Mouse (Mus musculus) hindbrain, embryonic 13.5 days (tissue): ENCODE measurements around the gene Pnpla2. TPM values are rescaled to one million over a fixed set of nuclear protein-coding genes. Genes with fewer than 3 reads are reported as not detected.
"Not testable (repeated sequence)": the region's sequence is repeated elsewhere in the genome, so short reads cannot be mapped to it uniquely, and the experiment has no call there.

ENCODE experiments used
- ATAC-seq: fragments of 200-750 bp; cut with Nextera tagmentation; 2 replicates; pipeline ENCODE4 v1.8.0; 2017; ENCODE audit warnings: moderate TSS enrichment; ENCODE audit not compliant: low FRiP score
- H3K27ac ChIP-seq: fragments of 300-500 bp; sonication (generic); 2 replicates; pipeline ENCODE4 v1.5.1; 2015; ENCODE audit warnings: inconsistent platforms, mild to moderate bottlenecking, moderate library complexity
- H3K27me3 ChIP-seq: fragments of 300-500 bp; sonication (generic); 2 replicates; pipeline ENCODE4 v1.6.1; 2015; ENCODE audit warnings: mild to moderate bottlenecking, inconsistent platforms
- H3K36me3 ChIP-seq: fragments of 300-500 bp; sonication (generic); 2 replicates; pipeline ENCODE4 v1.6.1; 2015; ENCODE audit warnings: mild to moderate bottlenecking, inconsistent platforms
- H3K4me1 ChIP-seq: fragments of 300-500 bp; sonication (generic); replicated peaks from 2 replicates; pipeline ENCODE4 v1.6.1; 2015; ENCODE audit warnings: inconsistent platforms
- H3K4me2 ChIP-seq: fragments of 300-500 bp; sonication (generic); 2 replicates; pipeline ENCODE4 v1.6.1; 2015; ENCODE audit warnings: inconsistent platforms, mild to moderate bottlenecking, moderate library complexity
- H3K4me3 ChIP-seq: fragments of 300-500 bp; sonication (generic); 2 replicates; pipeline ENCODE4 v1.5.1; 2015; ENCODE audit warnings: mild to moderate bottlenecking, inconsistent platforms
- H3K9ac ChIP-seq: fragments of 300-500 bp; sonication (generic); 2 replicates; pipeline ENCODE4 v1.6.1; 2015; ENCODE audit warnings: mild to moderate bottlenecking, inconsistent platforms
- H3K9me3 ChIP-seq: fragments of 300-500 bp; sonication (generic); 2 replicates; pipeline ENCODE4 v1.6.1; 2016; ENCODE audit warnings: inconsistent platforms
- WGBS: fragments of 180-500 bp; shearing (Covaris S2); methylation state at CpG from one replicate; pipeline ENCODE4 v1.1.7; 2015; 5-methylcytosine and 5-hydroxymethylcytosine counted together
- polyA plus RNA-seq: library from polyadenylated mRNA; unstranded; fragments of >200 nt; fragmentation: Nextera tagmentation; extraction: Ambion mirVana; gene quantifications from 2 replicates; pipeline ENCODE4 v1.2.1, GENCODE M21; 2015

Pnpla2 gene
- polyA plus RNA-seq, 1 experiment from 2014 or later: 18.7 TPM

DNA sequence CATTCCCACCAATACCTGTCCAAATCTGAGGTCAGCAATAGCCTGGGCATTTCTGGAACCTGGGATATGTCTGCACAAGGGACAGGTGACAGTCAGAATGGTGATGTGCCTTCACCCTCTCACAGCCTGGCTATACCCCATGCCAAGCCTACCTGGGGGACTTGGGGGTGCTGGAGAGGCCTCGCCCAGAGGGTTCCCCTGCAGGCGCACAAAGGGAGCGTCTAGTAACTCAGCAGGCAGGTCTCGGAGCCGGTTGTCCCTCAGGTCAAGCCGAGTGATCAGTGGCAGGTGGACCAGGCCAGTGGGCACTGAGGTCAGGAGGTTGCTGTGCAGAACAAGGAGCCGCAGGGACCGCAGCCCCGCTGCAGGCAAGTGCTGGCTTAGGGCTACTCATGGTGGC is 13.5 kb upstream of the Pnpla2 start:
- WGBS: 93% methylated on average over 9 of the region's 9 CpGs
- Histone ChIP-seq H3K4me1 (peaks cover 36% of the 10 kb centered on the region), H3K9me3 (no peaks in the 10 kb centered on the region), H3K36me3 (peaks cover 6% of the 10 kb centered on the region; the same call in 1 of the 2 replicates), H3K4me3 (no peak overlapping the region), H3K9ac (peak overlapping the region; percentile 58; the same call in 1 of the 2 replicates), H3K27me3 (no peaks in the 10 kb centered on the region), H3K4me2 (no peak overlapping the region), H3K27ac (no peak overlapping the region)
- no peak for ATAC-seq

GRCm38 (mm10) chr7:141442199-141442598 is 12.8 kb upstream of the Pnpla2 start:
- peaks cover 28% of the 10 kb centered on the region for H3K4me1 ChIP-seq
- H3K9me3 ChIP-seq: no peaks in the 10 kb centered on the region
- H3K9ac ChIP-seq: peak overlapping the region; percentile 70
- no peak overlapping the region for H3K27ac ChIP-seq
- 96% methylated on average over 13 of the region's 13 CpGs for WGBS
- no peak for ATAC-seq
- peak overlapping the region; percentile 64 for H3K4me2 ChIP-seq
- no peak overlapping the region for H3K4me3 ChIP-seq
- H3K27me3 ChIP-seq: no peaks in the 10 kb centered on the region
- H3K36me3 ChIP-seq: peaks cover 6% of the 10 kb centered on the region; the same call in 1 of the 2 replicates

DNA sequence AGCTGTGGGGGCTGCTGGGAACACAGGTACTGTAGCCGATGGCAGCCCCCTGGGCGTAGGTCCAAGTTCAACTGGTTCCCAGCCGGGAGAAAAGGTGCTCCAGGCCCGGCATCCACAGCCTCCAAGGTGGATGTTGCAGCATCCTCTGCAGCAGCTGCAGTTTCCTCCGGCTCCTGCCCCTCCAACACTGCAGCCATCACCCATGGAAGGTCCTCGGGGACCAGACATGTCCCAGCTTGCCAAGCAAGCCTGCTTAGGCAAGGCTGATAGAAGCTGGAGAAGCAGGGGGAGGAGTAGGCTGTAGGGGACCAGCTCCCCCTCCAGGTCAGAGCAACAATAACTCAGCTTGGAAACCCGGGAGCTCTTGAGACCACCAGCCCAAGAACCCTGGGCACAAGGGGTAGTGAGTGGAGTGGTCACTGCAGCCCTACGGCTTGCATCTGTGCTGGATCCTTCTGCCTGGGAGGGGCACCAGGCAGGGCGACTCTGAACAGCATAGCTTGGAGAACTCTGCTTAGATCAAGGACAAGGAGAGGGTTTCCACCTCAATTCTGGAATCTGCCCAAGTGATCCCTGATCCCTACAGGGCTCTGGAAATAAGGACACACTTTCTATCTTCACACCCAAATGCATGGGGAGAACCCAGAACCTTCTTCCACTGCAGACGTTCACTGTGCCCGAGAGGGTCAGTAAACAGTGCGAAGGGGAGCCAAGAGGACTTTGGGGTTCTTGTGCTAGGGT is 11.7 kb upstream of the Pnpla2 start:
- Histone ChIP-seq H3K36me3 (peaks cover 6% of the 10 kb centered on the region; the same call in 1 of the 2 replicates), H3K4me3 (peak overlapping the region; percentile 37), H3K9me3 (no peaks in the 10 kb centered on the region), H3K27ac (no peak overlapping the region), H3K27me3 (no peaks in the 10 kb centered on the region), H3K9ac (peak overlapping the region; percentile 70), H3K4me1 (peaks cover 24% of the 10 kb centered on the region), H3K4me2 (peak overlapping the region; percentile 64)
- no peak for ATAC-seq
- 26% methylated on average over 12 of the region's 12 CpGs for WGBS

DNA sequence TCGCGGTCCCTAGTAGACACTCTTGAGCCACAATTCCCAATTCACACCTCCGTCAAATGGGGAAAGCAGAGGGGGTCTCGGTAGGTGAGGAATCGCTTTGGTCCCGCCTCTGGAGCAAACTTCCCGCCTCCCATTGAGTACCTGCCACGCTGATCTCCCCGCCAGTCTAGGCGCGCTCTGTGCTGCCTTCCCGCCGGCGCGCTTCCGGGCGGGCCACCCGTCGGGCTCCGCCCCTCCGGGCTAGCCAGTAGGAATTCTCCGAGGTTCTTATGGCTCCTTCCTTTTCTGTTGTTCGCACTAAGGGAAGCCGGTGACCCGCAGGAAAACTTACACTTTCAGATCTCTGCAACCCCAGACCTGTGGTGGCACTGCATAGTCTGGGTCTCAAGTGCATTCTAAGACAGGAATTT is 11.2 kb upstream of the Pnpla2 start, which contains the start of gene Pidd1:
TSS of gene Pidd1 (minus strand) at position 198 of the 410 bp plus-strand sequence.
- under 1% methylated on average over 25 of the region's 25 CpGs for WGBS

GRCm38 (mm10) chr7:141446374-141446773 is 8.6 kb upstream of the Pnpla2 start:
- not testable (repeated sequence) for H3K9ac ChIP-seq, ATAC-seq, H3K27me3 ChIP-seq, H3K27ac ChIP-seq, H3K4me3 ChIP-seq, H3K9me3 ChIP-seq
- WGBS: 90% methylated on average over 3 of the region's 3 CpGs
- Histone ChIP-seq H3K4me2 (peak overlapping the region; percentile 52), H3K36me3 (peaks cover 25% of the 10 kb centered on the region), H3K4me1 (peaks cover 35% of the 10 kb centered on the region)

More for the DNA sequence above, 11.2 kb upstream of the Pnpla2 start, which contains the start of gene Pidd1:
- Histone ChIP-seq H3K27me3 (no peaks in the 10 kb centered on the region), H3K4me2 (peak within 1 kb of the TSS; percentile 64), H3K4me1 (peaks cover 30% of the 10 kb centered on the region), H3K9ac (peak within 1 kb of the TSS; percentile 70), H3K4me3 (peak within 1 kb of the TSS; percentile 37), H3K9me3 (no peaks in the 10 kb centered on the region), H3K36me3 (peaks cover 9% of the 10 kb centered on the region), H3K27ac (no peak within 1 kb of the TSS)
- ATAC-seq: no peak

DNA sequence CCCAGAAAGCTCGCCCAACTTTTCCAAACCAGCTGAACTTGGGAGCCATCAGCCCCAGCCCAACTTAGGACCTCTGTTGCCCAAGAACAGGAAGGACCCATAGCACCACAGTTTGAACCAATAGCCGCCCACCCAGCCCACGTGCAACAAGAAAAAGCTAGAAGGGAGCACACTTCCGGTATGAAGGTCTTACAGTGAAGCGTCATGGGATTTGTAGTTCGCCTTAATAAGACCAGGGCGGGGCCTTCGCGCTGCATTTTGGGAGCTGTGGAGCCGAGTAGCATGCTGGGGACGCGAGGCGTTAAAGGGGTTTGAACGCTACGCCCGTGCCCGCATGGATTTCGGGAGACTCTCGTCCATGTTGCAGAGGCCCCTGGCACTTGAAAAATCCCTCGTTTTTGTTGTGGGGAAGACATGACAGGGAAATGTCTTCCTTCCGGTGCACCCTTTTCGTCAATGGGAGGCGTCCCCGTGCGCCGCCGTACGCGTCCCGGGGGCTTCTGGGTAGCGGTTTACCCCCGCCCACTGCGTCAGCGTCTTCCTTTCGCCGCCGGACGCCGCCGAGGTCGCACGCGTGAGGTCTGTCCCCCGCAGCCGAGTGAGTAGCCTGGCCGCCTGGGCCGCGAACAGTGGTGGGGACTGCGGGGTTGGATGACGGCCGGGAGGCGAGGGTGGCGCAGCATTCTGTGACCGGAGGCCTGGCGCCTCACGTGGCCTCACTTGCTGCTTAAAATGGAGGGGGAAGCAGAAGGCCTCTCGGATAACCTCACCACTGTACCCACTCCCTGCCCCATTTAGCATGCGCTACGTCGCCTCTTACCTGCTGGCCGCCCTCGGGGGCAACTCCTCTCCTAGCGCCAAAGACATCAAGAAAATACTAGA is 7.6 kb upstream of the Pnpla2 start, which contains the start of gene Rplp2:
TSS of gene Rplp2 (plus strand) at position 261 of the 882 bp plus-strand sequence.
- H3K4me2 ChIP-seq: peak within 1 kb of the TSS; percentile 79
- H3K27ac ChIP-seq: peak within 1 kb of the TSS; percentile 96
- under 1% methylated on average over 63 of the region's 63 CpGs for WGBS
- peak within 1 kb of the TSS; percentile 86 for H3K4me3 ChIP-seq
- H3K9ac ChIP-seq: peak within 1 kb of the TSS; percentile 94
- no peaks in the 10 kb centered on the region for H3K27me3 ChIP-seq
- peaks cover 35% of the 10 kb centered on the region for H3K36me3 ChIP-seq
- ATAC-seq: peak; percentile 94
- H3K9me3 ChIP-seq: no peaks in the 10 kb centered on the region
- H3K4me1 ChIP-seq: peaks cover 33% of the 10 kb centered on the region

DNA sequence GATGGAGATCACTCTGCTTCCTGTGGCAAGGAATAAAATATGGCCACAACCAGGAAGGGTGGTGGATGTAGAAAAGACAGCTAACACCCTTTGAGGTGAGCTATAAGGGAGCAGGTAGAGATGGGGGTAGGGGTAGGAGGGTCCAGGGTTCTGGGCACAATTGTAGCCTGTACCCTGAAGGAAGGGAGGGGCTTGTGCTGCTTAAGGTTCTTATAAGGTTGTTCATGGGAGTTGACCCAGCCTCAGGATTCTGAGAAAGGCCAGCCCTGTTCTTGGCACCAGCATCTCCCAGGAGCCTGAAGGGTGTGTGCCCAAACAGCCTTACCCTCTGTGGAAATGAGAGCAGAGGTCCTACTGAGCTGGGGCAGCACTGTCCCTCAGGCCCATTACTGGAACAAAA is 3.1 kb upstream of the Pnpla2 start:
- Histone ChIP-seq H3K4me3 (no peak overlapping the region), H3K4me1 (peaks cover 38% of the 10 kb centered on the region), H3K27ac (no peak overlapping the region), H3K9me3 (no peaks in the 10 kb centered on the region), H3K9ac (no peak overlapping the region), H3K36me3 (peaks cover 35% of the 10 kb centered on the region), H3K4me2 (no peak overlapping the region), H3K27me3 (0 out of 2 replicates have a peak, but pooled peaks cover 3% of the 10 kb centered on the region)
- ATAC-seq: no peak

- WGBS: 80% methylated on average over 2 of the region's 2 CpGs
Measured at GRCm38 (mm10) chr7:141453636-141454035, 1.4 kb upstream of the Pnpla2 start.

GRCm38 (mm10) chr7:141455610-141456314 is 764 bp downstream of the Pnpla2 start:
- Histone ChIP-seq H3K4me1 (peaks cover 25% of the 10 kb centered on the region), H3K9me3 (no peaks in the 10 kb centered on the region), H3K4me3 (peak overlapping the region; percentile 70), H3K36me3 (peaks cover 40% of the 10 kb centered on the region), H3K9ac (peak overlapping the region; percentile 85), H3K27ac (peak overlapping the region; percentile 70), H3K27me3 (peaks cover 27% of the 10 kb centered on the region), H3K4me2 (peak overlapping the region; percentile 93)
- ATAC-seq: peak; percentile 44
- WGBS: 2% methylated on average over 23 of the region's 23 CpGs

More at GRCm38 (mm10) chr7:141453636-141454035, 1.4 kb upstream of the Pnpla2 start:
- no peak overlapping the region for H3K27ac ChIP-seq
- H3K4me1 ChIP-seq: peaks cover 32% of the 10 kb centered on the region
- ATAC-seq: no peak
- no peaks in the 10 kb centered on the region for H3K9me3 ChIP-seq
- no peak overlapping the region for H3K9ac ChIP-seq
- 0 out of 2 replicates have a peak, but pooled peaks cover 6% of the 10 kb centered on the region for H3K27me3 ChIP-seq
- no peak overlapping the region for H3K4me3 ChIP-seq
- no peak overlapping the region for H3K4me2 ChIP-seq
- peaks cover 47% of the 10 kb centered on the region for H3K36me3 ChIP-seq

GRCm38 (mm10) chr7:141456739-141457138 is 1.7 kb downstream of the Pnpla2 start:
- Histone ChIP-seq H3K4me2 (peak overlapping the region; percentile 93), H3K4me1 (peaks cover 29% of the 10 kb centered on the region)
- 88% methylated on average over 6 of the region's 6 CpGs for WGBS

GRCm38 (mm10) chr7:141457236-141457635 is 2.2 kb downstream of the Pnpla2 start:
- Histone ChIP-seq H3K27ac (no peak overlapping the region), H3K27me3 (peaks cover 42% of the 10 kb centered on the region), H3K4me1 (peaks cover 34% of the 10 kb centered on the region), H3K4me3 (no peak overlapping the region), H3K36me3 (peaks cover 25% of the 10 kb centered on the region), H3K9ac (no peak overlapping the region), H3K9me3 (no peaks in the 10 kb centered on the region), H3K4me2 (no peak overlapping the region)
- no peak for ATAC-seq
- 96% methylated on average over 14 of the region's 14 CpGs for WGBS

More at GRCm38 (mm10) chr7:141456739-141457138, 1.7 kb downstream of the Pnpla2 start:
- H3K36me3 ChIP-seq: peaks cover 30% of the 10 kb centered on the region
- H3K9me3 ChIP-seq: no peaks in the 10 kb centered on the region
- no peak for ATAC-seq
- H3K9ac ChIP-seq: no peak overlapping the region
- H3K27ac ChIP-seq: no peak overlapping the region
- H3K27me3 ChIP-seq: peaks cover 37% of the 10 kb centered on the region
- peak overlapping the region; percentile 70; the same call in 1 of the 2 replicates for H3K4me3 ChIP-seq
